Comparison of ENCODE assay signal across 8 mouse cellular contexts in the genomic region with DNA sequence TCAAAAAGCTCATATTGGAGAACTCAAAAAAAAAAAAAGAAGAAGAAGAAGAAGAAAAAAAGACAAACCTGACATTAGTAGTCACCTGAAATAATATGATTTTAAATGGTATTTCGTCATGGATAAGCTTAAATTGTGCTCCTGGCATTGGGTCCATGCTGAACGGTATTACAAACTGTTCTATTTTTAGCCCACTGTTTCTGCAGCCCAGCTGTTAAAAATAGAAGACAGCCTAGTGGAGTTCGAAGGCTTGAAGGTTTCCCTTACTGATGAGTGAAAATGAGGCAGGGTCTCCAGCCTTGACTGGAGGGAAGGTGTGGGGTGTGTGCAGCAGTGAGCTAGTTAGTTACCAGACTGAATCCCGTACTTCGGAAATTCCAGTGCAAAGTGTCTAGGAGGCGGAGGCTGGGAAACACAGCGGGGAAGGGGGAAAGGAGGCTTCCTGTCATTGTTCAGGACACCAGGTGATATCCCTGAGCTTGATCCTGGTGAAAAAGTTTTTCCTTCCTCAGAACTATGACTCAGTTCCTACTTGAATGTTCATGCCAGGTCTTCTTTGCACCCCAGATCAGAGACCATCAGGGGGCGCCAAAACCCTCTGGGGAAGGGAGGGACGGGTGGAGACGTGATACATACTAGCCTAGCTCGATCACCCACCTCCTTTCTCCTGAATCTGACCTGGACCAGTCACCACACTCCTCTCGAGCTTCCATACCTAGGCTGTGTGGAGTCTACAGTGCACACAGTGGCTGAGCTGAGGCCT.
DNase-seq lines count a peak whose midpoint lies in the region; ATAC-seq and TF ChIP-seq lines count a peak whose summit lies in the region.

No protein-coding gene starts in this region.

- no peak overlapping the region for H3K9ac ChIP-seq in hindbrain, embryonic 14.5 days
- H3K9ac ChIP-seq in intestine, embryonic 15.5 days = no peak overlapping the region
- H3K9ac ChIP-seq in liver, embryonic 11.5 days (ENCODE audit: low read depth, low read length) = no peak overlapping the region

- no peak overlapping the region for H3K4me3 ChIP-seq in hindbrain, embryonic 10.5 days
- no peak overlapping the region for H3K4me3 ChIP-seq in hindbrain, embryonic 14.5 days (replicated peaks; ENCODE audit: low read length)
- peak overlapping the region; percentile 27; the same call in 1 of the 2 replicates for H3K4me3 ChIP-seq in bone marrow macrophage, adult 2 months (ENCODE audit: insufficient read depth, low read length)
- H3K4me3 ChIP-seq in intestine, embryonic 15.5 days (replicated peaks) = no peak overlapping the region
- H3K4me3 ChIP-seq in liver, embryonic 11.5 days (ENCODE audit: low read depth, low read length) = no peak overlapping the region

- no peak overlapping the region for H3K27ac ChIP-seq in hindbrain, embryonic 10.5 days
- no peak overlapping the region for H3K27ac ChIP-seq in hindbrain, embryonic 14.5 days
- no peak overlapping the region for H3K27ac ChIP-seq in bone marrow macrophage, adult 2 months (ENCODE audit: insufficient read depth, low read depth, low read length)
- H3K27ac ChIP-seq in intestine, embryonic 15.5 days = no peak overlapping the region
- H3K27ac ChIP-seq in liver, embryonic 11.5 days (ENCODE audit: low read depth, low read length) = no peak overlapping the region

- H3K36me3 ChIP-seq in hindbrain, embryonic 10.5 days = no peaks in the 10 kb centered on the region
- H3K36me3 ChIP-seq in hindbrain, embryonic 14.5 days (replicated peaks; ENCODE audit: control insufficient read depth, insufficient read depth) = no peaks in the 10 kb centered on the region
- H3K36me3 ChIP-seq in intestine, embryonic 15.5 days = no peaks in the 10 kb centered on the region
- H3K36me3 ChIP-seq in liver, embryonic 11.5 days (ENCODE audit: control insufficient read depth, insufficient read depth, low read length) = no peaks in the 10 kb centered on the region

- no peaks in the 10 kb centered on the region for H3K27me3 ChIP-seq in hindbrain, embryonic 10.5 days (ENCODE audit: insufficient read depth, poor library complexity, severe bottlenecking)
- no peaks in the 10 kb centered on the region for H3K27me3 ChIP-seq in hindbrain, embryonic 14.5 days (ENCODE audit: control insufficient read depth, insufficient read depth, low read length)
- no peaks in the 10 kb centered on the region for H3K27me3 ChIP-seq in intestine, embryonic 15.5 days (replicated peaks)
- no peaks in the 10 kb centered on the region for H3K27me3 ChIP-seq in liver, embryonic 11.5 days (replicated peaks; ENCODE audit: control insufficient read depth, insufficient read depth, low read length)

- H3K9me3 ChIP-seq in hindbrain, embryonic 10.5 days = no peaks in the 10 kb centered on the region
- H3K9me3 ChIP-seq in hindbrain, embryonic 14.5 days (ENCODE audit: control insufficient read depth, low read length) = no peaks in the 10 kb centered on the region
- H3K9me3 ChIP-seq in intestine, embryonic 15.5 days = no peaks in the 10 kb centered on the region
- no peaks in the 10 kb centered on the region for H3K9me3 ChIP-seq in liver, embryonic 11.5 days (ENCODE audit: control insufficient read depth, low read length)

- 0 out of 2 replicates have a peak, but pooled peaks cover 6% of the 10 kb centered on the region for H3K4me1 ChIP-seq in hindbrain, embryonic 10.5 days (replicated peaks)
- H3K4me1 ChIP-seq in hindbrain, embryonic 14.5 days (replicated peaks; ENCODE audit: control insufficient read depth, insufficient read depth, low read length) = no peaks in the 10 kb centered on the region; the same call in none of the 2 replicates
- peaks cover 22% of the 10 kb centered on the region for H3K4me1 ChIP-seq in bone marrow macrophage, adult 2 months (ENCODE audit: control insufficient read depth, insufficient read depth, low read length)
- H3K4me1 ChIP-seq in intestine, embryonic 15.5 days (replicated peaks) = no peaks in the 10 kb centered on the region; the same call in 1 of the 2 replicates
- H3K4me1 ChIP-seq in liver, embryonic 11.5 days (replicated peaks; ENCODE audit: control insufficient read depth, insufficient read depth, low read length) = no peaks in the 10 kb centered on the region

- TF ChIP-seq POLR2A in bone marrow macrophage, adult 2 months (IDR thresholded peaks at IDR 0.05; ENCODE audit: borderline replicate concordance, low read depth, low read length) = no peak

- no peak overlapping the region for H3K4me2 ChIP-seq in hindbrain, embryonic 14.5 days (replicated peaks)
- H3K4me2 ChIP-seq in intestine, embryonic 15.5 days (replicated peaks) = no peak overlapping the region
- no peak overlapping the region for H3K4me2 ChIP-seq in liver, embryonic 11.5 days

- 49% methylated on average over 12 of the region's 12 CpGs for WGBS in hindbrain, embryonic 10.5 days
- 46% methylated on average over 12 of the region's 12 CpGs for WGBS in hindbrain, embryonic 14.5 days
- WGBS in intestine, embryonic 15.5 days = 34% methylated on average over 12 of the region's 12 CpGs
- WGBS in liver, embryonic 11.5 days = 30% methylated on average over 12 of the region's 12 CpGs

- no peak for ATAC-seq in hindbrain, embryonic 14.5 days (ENCODE audit: low FRiP score)
- peak; percentile 41; the same call in 1 of the 2 replicates for ATAC-seq in intestine, embryonic 15.5 days
- no peak for ATAC-seq in liver, embryonic 11.5 days (replicated peaks; ENCODE audit: low FRiP score)

- DNase-seq in hindbrain, embryonic 10.5 days (ENCODE audit: low spot score) = peak; percentile 58
- DNase-seq in hindbrain, embryonic 14.5 days (ENCODE audit: low spot score) = no peak
- peak; percentile 81 for DNase-seq in gastrocnemius, postnatal 10 days
- peak; percentile 42 for DNase-seq in liver, embryonic 11.5 days (ENCODE audit: low spot score)
- DNase-seq in ovary, adult 18-20 months (ENCODE audit: low spot score) = peak; percentile 22
- peak; percentile 69 for DNase-seq in thymus, postnatal 14 days

- TF ChIP-seq CTCF in bone marrow macrophage, adult 2 months (IDR thresholded peaks at IDR 0.05; ENCODE audit: low read depth, low read length) = peak; percentile 71
